Mouse (Mus musculus) testis, postnatal 10 days (tissue): ENCODE measurements around the gene Apol8.

ENCODE experiments used
- DNase-seq: peaks from one replicate; pipeline ENCODE4 v3.0.0; 2021; ENCODE audit warnings: low spot score

Apol8 gene

GRCm38 (mm10) chr15:77785807-77786206, 29.0 kb upstream of the Apol8 start:
- DNase-seq, result no peak

DNA sequence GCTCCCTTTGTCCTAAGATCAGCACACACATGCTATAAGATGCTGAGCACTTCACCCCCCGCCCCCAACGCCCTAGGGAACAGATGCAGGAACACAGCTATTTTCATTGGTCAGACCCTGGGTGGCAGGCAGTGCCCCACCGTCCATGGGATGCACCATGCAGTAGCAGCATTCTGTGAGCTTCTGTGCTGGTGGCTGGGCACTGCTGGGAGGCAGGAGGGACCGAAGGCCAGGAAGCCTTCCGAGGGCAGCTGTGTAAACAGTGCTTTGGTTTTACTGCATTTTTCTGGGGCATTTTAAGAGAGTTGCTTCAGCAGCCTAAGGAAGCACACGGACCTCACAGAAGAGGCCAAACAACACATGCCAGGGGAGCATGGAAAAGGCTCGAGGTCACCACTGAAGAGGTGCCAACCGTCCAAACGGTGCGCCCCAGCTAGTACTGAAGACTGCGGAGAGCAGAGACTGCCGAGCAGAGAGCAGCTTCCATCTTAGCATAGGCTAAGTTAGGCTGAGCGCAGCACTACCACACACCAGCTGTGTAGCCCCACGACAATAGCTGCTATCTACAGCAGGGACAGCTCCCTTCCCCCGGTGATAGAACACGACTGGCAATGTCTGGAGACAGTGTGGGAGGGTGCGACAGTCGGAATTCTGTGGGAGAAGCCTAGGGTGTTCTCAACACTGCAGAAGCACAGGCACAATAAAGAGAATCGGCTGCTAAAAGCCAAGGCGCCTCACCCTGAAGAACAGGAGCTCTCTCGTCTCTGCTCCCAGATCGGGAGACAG, 27.4 kb upstream of the Apol8 start:
- peak; percentile 60 for DNase-seq

DNA sequence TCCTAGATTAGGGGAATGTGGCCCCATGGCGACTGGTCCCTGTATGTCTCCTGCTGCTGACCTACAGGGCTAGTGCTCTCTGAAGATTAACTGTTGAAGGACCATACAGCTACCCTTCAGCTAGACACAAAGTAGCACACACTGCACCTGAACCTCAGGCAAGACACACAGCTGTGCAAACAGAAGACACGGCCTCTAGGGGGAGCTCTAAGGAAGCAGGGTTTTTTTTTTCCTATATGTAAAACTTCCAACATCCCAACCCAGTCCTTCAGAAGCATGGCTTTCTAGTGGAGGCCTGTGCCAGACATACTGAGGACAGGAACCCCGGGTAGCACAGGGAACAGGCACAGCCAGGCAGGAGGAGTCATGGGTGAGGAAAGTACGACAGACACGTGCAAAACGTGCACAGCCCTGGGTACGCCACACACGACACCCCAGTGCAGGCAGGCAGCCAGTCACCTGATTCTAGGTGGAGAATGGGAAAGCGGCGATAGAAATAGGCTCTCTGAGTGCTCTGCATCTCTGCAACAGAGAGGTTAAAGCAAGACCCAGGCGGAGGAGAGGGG, 25.7 kb upstream of the Apol8 start:
- no peak for DNase-seq

DNA sequence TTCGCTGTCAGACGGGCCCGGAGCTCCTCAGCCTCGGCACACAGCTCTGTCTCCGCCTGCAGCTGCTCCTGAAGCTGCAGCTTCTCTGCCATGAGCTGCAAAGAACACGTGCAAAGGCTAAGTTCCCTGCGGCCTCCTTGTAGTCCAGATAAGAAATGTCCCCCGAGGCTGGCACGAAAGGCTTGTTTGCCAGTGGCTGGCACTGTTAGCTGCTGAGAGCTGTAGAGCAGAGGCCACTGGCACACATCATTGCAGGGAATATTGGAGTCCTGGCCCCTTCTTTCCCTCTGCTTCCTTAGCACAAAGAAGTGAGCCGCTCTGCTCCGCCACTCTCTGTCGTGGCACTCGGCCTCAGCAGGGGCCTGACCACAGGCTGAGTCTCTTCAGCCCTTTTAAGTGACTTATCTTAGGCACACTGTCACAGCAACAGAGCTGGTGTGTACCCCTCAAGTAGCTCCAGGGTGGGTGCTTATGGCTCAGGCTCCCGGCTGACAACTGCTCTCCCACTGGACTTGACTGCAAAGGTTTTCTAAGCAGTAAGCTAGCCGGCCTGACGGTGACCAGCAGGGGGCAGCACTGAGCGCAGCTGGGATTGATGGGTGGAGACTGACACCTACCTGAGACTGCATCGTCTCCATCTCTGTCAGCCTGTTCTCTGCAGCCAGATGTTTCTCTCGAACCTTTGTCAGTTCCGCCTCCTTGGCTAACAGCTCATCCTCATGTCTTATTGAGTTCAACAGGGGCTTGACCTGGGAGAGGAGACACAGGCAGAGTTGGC, 18.6 kb upstream of the Apol8 start:
- DNase-seq, result peak; percentile 94

DNA sequence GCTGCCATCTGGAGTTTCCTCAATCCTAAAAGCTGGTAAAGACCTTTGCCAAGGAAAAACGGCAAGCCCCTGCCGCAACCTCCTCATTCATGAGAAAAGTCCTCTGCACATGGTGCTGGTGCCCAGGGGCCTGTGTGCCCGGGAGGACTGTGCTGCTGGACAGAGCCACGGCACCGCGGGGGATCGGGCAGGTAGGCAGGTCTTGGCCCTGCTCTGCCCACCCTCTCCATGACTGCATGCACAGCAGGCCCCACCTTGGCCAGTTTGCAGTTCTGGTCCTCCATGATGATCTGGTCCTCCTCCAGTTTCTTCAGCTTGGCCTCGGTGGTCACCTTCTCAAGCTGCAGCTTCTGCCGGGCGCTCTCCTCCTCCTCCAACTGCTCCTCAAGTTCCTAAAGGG, 17.5 kb upstream of the Apol8 start:
- DNase-seq, result no peak

- no peak for DNase-seq
Measured at GRCm38 (mm10) chr15:77773099-77773915, 16.5 kb upstream of the Apol8 start.

- no peak for DNase-seq
Measured at GRCm38 (mm10) chr15:77770942-77771341, 14.1 kb upstream of the Apol8 start.

- DNase-seq, result no peak
Measured at GRCm38 (mm10) chr15:77770341-77770740, 13.5 kb upstream of the Apol8 start.

DNA sequence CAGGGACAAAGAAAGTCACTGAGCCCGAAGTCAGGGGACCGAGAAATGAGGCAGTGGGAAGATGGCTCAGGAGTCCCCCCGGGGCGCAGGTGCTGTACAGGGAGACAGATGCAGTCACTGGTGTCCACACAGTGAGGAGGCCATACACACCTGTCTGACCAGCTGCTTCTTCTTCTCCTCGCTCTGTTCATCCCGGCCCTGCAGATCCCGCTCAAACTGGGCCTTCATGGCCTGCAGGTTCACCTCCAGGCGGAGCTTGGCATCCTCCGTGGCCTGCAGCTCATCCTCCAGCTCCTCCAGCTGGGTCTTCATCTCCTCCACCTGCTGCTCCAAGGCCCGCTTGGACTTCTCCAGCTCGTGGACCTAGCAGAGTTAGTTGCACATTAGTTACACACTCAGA, 10.2 kb upstream of the Apol8 start:
- DNase-seq, result no peak

GRCm38 (mm10) chr15:77765484-77766093, 8.8 kb upstream of the Apol8 start:
- DNase-seq, result no peak

GRCm38 (mm10) chr15:77764391-77765006, 7.7 kb upstream of the Apol8 start:
- DNase-seq, result no peak

DNA sequence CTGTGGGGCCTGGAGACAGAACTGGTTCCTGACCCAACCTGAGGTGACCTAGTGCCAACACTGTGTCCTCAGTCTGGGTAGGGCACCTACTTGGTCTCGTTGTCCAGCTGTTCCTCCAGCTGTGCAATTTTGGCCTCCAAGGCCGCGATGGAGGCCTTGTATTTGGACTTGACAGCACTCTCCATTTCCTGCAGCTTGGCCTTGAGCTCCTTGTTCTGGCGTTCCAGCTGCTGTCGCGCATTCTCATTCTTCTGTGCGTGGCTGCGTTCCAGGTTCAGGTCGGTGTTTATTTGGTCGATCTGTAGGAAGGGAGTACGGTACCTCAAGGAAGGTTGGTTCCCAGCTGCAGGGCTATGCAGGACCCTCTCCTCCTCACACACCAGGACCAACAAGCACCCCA, 6.9 kb upstream of the Apol8 start:
- peak; percentile 73 for DNase-seq

DNA sequence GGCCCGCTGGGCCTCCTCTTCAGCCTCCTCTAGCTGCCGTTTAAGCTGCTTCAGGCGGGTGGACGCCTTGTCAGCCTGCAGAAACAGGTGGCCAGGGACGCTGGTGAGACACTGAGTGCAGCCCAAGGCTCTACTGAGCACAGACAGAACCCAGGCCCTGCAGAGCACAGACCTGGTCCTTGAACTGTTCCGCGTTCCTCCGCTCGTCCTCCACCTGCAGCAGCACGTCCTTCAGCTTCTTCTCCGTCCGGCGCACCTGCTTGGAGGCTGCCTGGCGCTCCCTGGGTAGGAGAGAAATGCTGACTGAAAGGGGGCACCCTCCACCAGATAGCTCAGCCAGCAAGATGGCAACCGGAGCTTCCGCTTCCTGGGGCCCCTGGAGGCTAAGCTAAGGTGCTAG, 6.2 kb upstream of the Apol8 start:
- no peak for DNase-seq

DNA sequence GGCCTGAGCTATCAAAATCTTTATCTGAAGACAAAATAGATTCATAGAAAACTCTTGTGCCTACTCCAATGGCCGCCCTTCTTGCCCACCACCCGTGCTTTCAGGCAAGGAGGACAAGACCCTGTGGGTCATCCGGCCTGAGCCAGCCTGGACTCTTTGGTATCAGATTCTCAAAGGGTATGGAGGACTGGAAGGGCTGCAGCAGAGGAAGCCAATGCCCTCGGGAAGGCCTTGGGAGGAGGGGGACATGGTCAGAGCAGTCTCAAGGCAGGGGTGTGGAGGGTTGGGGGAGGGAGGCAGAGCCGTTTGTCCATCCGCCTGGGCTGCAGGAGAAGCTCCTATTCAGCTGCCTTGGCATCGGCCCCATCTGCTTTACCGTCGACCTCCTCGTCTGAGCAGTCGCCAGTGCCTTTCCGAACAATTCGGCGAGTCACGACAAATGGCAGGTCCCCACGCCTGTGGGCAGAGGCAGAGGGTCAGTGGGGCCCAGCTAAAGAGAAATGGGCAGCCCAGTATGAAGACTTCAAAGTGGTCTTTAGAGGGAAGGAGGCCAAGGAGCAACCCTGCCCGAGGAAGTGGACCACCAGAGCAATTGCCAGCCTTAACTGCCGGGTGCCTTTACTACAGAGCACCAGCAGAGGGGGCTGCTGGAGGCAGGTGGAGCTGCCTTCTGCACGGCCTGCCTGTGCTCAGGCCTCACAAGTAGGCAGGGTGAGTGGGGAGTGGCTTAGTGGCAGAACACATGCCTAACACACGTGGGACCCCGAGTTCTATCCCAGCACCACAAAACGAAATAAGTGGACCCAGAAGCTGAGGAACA, 5.0 kb upstream of the Apol8 start:
- DNase-seq, result peak; percentile 74

DNA sequence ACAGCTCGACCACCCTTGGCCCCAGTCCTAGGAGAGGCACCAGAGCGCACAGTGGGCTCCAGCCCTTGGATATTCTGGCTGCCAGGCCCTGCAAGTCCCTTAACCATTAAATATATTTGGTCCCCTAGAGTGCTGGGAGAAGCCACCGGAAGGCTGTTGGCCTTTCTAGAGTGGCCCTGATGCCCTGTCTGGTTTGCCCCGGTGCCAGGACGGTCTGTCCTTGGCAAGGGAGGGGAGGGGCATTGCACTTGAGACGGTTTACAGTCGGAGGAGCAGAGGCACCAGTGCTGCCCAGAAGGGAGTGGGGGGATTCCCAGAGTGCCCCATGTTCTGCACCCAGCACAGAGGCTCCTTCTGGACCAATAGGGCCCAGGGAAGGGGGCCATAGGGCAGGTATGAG, 4.3 kb upstream of the Apol8 start:
- DNase-seq, result no peak

DNA sequence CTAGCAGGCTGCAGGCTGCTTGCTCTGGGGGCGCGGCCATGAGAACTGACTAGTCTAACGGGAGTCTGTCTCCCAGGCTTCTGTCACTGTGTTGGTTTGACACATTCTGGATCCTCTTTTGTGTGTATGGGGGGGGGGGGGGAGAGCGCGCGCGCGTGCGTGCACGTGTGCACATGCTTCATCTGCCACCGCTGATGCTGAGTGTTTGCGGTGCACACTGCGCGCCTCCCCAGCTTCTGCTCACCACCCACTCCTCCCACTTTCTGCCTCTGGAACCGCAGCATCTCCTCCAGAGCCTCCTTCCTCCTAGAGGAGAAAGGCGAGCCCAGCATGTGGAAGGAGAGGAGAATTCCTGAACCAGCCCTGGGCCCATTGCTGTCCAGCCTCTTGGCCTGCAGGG, 3.2 kb upstream of the Apol8 start:
- DNase-seq, result no peak

- no peak for DNase-seq
Measured at GRCm38 (mm10) chr15:77757586-77758226, 903 bp upstream of the Apol8 start.

DNA sequence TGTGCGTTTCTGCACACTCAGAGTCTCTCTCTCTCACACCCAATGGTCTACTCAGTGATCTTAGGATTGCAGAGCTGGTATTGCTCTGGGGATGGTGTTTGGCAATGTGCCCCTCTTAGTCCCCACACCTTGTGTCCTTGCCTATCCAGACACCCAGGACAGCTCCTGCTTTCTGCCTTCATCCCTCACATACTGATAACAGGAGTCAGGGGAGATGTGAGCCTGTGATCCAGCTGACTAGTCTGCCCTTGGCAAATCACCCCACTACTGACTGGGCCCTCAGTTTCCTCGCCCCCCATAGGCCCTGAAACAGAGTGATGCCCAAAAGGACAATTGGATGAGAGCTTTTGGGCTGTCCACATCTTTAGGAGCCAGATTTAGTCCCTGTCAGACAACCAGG, 722 bp downstream of the Apol8 start:
- DNase-seq, result no peak

DNA sequence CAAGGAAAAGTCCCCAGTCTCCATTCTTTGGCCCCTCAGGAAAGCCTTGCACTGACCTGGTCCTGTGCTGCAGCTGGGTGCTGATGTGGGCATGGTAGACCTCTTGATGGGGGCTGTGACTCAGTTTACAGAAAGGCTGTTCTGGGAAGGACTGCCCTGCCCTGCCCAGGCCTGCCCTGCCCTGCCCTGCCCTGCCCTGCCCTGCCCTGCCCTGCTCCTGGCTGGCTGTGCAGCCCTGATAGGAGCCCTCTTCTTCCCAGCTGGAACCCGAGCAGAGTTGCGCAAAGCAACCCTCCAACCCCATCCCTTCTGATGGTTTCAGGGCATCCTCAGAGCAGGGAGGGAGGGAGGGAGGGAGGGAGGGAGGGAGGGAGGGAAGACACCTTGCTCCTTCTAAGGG, 1.7 kb downstream of the Apol8 start:
- DNase-seq, result no peak

DNA sequence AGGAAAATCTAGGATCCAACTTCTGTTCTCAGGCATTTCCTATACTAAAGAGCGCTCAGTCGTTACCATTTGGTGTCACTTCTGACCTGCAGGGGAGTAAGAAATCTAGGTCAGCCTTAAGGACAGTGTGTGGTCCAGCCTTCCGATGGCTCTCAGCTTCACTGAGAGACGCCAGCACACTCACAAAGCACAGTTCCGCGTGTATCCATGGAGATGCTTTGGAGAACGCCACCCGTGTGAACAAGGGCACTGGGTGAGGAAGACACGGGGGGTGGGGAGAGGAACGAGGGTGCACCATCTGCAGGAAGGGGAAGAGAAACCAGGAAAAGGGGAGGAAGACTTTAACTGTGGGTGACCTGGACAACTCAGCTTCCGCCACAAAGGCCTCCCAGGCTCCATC, 4.4 kb downstream of the Apol8 start:
- DNase-seq, result no peak
